Mouse (Mus musculus): ENCODE measurements around the gene Mki67. TPM values are rescaled to one million over a fixed set of nuclear protein-coding genes. Genes with fewer than 3 reads are reported as not detected.

Mki67 gene
- polyA plus RNA-seq, 1 experiment from 2014 or later, result 48.4 TPM

GRCm38 (mm10) chr7:135735691-135736580 is 19.8 kb upstream of the Mki67 start:
- Histone ChIP-seq H3K4me2 (peak overlapping the region; percentile 57), H3K9ac (no peak overlapping the region), H3K4me1 (peaks cover 21% of the 10 kb centered on the region), H3K9me3 (no peaks in the 10 kb centered on the region), H3K27ac (peak overlapping the region; percentile 39; the same call in 1 of the 2 replicates), H3K27me3 (no peaks in the 10 kb centered on the region), H3K4me3 (peak overlapping the region; percentile 24), H3K36me3 (no peaks in the 10 kb centered on the region)
- 13% methylated on average over 31 of the region's 31 CpGs for WGBS
- ATAC-seq (ENCODE audit: insufficient number of reproducible peaks, insufficient read depth, low FRiP score, low TSS enrichment, low read depth), result peak; percentile 88

- H3K9me3 ChIP-seq, result no peaks in the 10 kb centered on the region
- peak overlapping the region; percentile 82 for H3K27ac ChIP-seq
- 62% methylated on average over 9 of the region's 9 CpGs for WGBS
- no peaks in the 10 kb centered on the region for H3K27me3 ChIP-seq
- no peak overlapping the region for H3K4me3 ChIP-seq
- H3K4me2 ChIP-seq, result peak overlapping the region; percentile 57
- H3K4me1 ChIP-seq, result peaks cover 16% of the 10 kb centered on the region
- no peaks in the 10 kb centered on the region for H3K36me3 ChIP-seq
- H3K9ac ChIP-seq, result no peak overlapping the region
- ATAC-seq (ENCODE audit: insufficient number of reproducible peaks, insufficient read depth, low FRiP score, low TSS enrichment, low read depth), result peak; percentile 65
Measured at GRCm38 (mm10) chr7:135734911-135735646, 18.9 kb upstream of the Mki67 start.

- Histone ChIP-seq H3K27me3 (no peaks in the 10 kb centered on the region), H3K27ac (peak overlapping the region; percentile 82; the same call in 1 of the 2 replicates)
- WGBS, result 82% methylated on average over 5 of the region's 5 CpGs
Measured at GRCm38 (mm10) chr7:135734379-135734778, 18.2 kb upstream of the Mki67 start.

GRCm38 (mm10) chr7:135728038-135728437 is 11.9 kb upstream of the Mki67 start:
- Histone ChIP-seq H3K4me3 (no peak overlapping the region), H3K4me2 (no peak overlapping the region), H3K27ac (no peak overlapping the region), H3K9me3 (no peaks in the 10 kb centered on the region), H3K4me1 (no peaks in the 10 kb centered on the region), H3K9ac (no peak overlapping the region), H3K36me3 (no peaks in the 10 kb centered on the region), H3K27me3 (no peaks in the 10 kb centered on the region)
- WGBS, result 94% methylated on average over 12 of the region's 12 CpGs
- no peak for ATAC-seq (ENCODE audit: insufficient number of reproducible peaks, insufficient read depth, low FRiP score, low TSS enrichment, low read depth)

More at GRCm38 (mm10) chr7:135734379-135734778, 18.2 kb upstream of the Mki67 start:
- H3K36me3 ChIP-seq, result no peaks in the 10 kb centered on the region
- H3K4me2 ChIP-seq, result no peak overlapping the region
- ATAC-seq (ENCODE audit: insufficient number of reproducible peaks, insufficient read depth, low FRiP score, low TSS enrichment, low read depth), result no peak
- H3K9me3 ChIP-seq, result no peaks in the 10 kb centered on the region
- no peak overlapping the region for H3K9ac ChIP-seq
- peaks cover 15% of the 10 kb centered on the region for H3K4me1 ChIP-seq
- H3K4me3 ChIP-seq, result no peak overlapping the region

GRCm38 (mm10) chr7:135726707-135727106 is 10.5 kb upstream of the Mki67 start:
- ATAC-seq (ENCODE audit: insufficient number of reproducible peaks, insufficient read depth, low FRiP score, low TSS enrichment, low read depth), result no peak
- WGBS, result 78% methylated on average over 1 of the region's 1 CpGs
- H3K4me2 ChIP-seq, result no peak overlapping the region
- no peak overlapping the region for H3K4me3 ChIP-seq
- no peak overlapping the region for H3K27ac ChIP-seq
- H3K36me3 ChIP-seq, result no peaks in the 10 kb centered on the region
- H3K9me3 ChIP-seq, result no peaks in the 10 kb centered on the region
- H3K9ac ChIP-seq, result no peak overlapping the region
- H3K27me3 ChIP-seq, result no peaks in the 10 kb centered on the region
- H3K4me1 ChIP-seq, result no peaks in the 10 kb centered on the region; the same call in 1 of the 2 replicates

- H3K4me1 ChIP-seq, result no peaks in the 10 kb centered on the region; the same call in 1 of the 2 replicates
- no peak overlapping the region for H3K4me3 ChIP-seq
- no peak overlapping the region for H3K9ac ChIP-seq
- no peak for ATAC-seq (ENCODE audit: insufficient number of reproducible peaks, insufficient read depth, low FRiP score, low TSS enrichment, low read depth)
- H3K27ac ChIP-seq, result no peak overlapping the region
- WGBS, result 70% methylated on average over 6 of the region's 6 CpGs
- H3K9me3 ChIP-seq, result no peaks in the 10 kb centered on the region
- H3K27me3 ChIP-seq, result no peaks in the 10 kb centered on the region
- H3K36me3 ChIP-seq, result no peaks in the 10 kb centered on the region
- H3K4me2 ChIP-seq, result no peak overlapping the region
Measured at GRCm38 (mm10) chr7:135723672-135724341, 7.6 kb upstream of the Mki67 start.

GRCm38 (mm10) chr7:135722011-135722838 is 6.1 kb upstream of the Mki67 start:
- H3K4me1 ChIP-seq, result no peaks in the 10 kb centered on the region; the same call in 1 of the 2 replicates
- no peaks in the 10 kb centered on the region for H3K9me3 ChIP-seq
- H3K27ac ChIP-seq, result no peak overlapping the region
- WGBS, result 70% methylated on average over 6 of the region's 6 CpGs
- H3K9ac ChIP-seq, result no peak overlapping the region
- H3K4me3 ChIP-seq, result no peak overlapping the region
- no peak for ATAC-seq (ENCODE audit: insufficient number of reproducible peaks, insufficient read depth, low FRiP score, low TSS enrichment, low read depth)
- H3K27me3 ChIP-seq, result no peaks in the 10 kb centered on the region
- H3K36me3 ChIP-seq, result no peaks in the 10 kb centered on the region
- no peak overlapping the region for H3K4me2 ChIP-seq

GRCm38 (mm10) chr7:135721436-135721992 is 5.4 kb upstream of the Mki67 start:
- Histone ChIP-seq H3K36me3 (no peaks in the 10 kb centered on the region), H3K27me3 (no peaks in the 10 kb centered on the region), H3K27ac (no peak overlapping the region), H3K4me2 (no peak overlapping the region), H3K9ac (no peak overlapping the region), H3K4me3 (no peak overlapping the region), H3K9me3 (no peaks in the 10 kb centered on the region), H3K4me1 (peaks cover 4% of the 10 kb centered on the region)
- ATAC-seq (ENCODE audit: insufficient number of reproducible peaks, insufficient read depth, low FRiP score, low TSS enrichment, low read depth), result no peak
- WGBS, result 73% methylated on average over 7 of the region's 7 CpGs

- no peak for ATAC-seq (ENCODE audit: insufficient number of reproducible peaks, insufficient read depth, low FRiP score, low TSS enrichment, low read depth)
- H3K9me3 ChIP-seq, result no peaks in the 10 kb centered on the region
- peaks cover 27% of the 10 kb centered on the region for H3K4me1 ChIP-seq
- H3K27ac ChIP-seq, result peak overlapping the region; percentile 11; the same call in 1 of the 2 replicates
- H3K4me2 ChIP-seq, result peak overlapping the region; percentile 80
- 0 out of 2 replicates have a peak, but pooled peaks cover 3% of the 10 kb centered on the region for H3K36me3 ChIP-seq
- WGBS, result 52% methylated on average over 7 of the region's 7 CpGs
- H3K27me3 ChIP-seq, result no peaks in the 10 kb centered on the region
- peak overlapping the region; percentile 91 for H3K4me3 ChIP-seq
- H3K9ac ChIP-seq, result peak overlapping the region; percentile 64
Measured at GRCm38 (mm10) chr7:135716968-135717557, 902 bp upstream of the Mki67 start.

- peak overlapping the region; percentile 11; the same call in 1 of the 2 replicates for H3K27ac ChIP-seq
- H3K9me3 ChIP-seq, result no peaks in the 10 kb centered on the region
- H3K4me1 ChIP-seq, result peaks cover 27% of the 10 kb centered on the region
- WGBS, result under 1% methylated on average over 25 of the region's 28 CpGs
- no peaks in the 10 kb centered on the region for H3K27me3 ChIP-seq
- H3K4me3 ChIP-seq, result peak overlapping the region; percentile 91
- H3K4me2 ChIP-seq, result peak overlapping the region; percentile 80
- peak; percentile 95 for ATAC-seq (ENCODE audit: insufficient number of reproducible peaks, insufficient read depth, low FRiP score, low TSS enrichment, low read depth)
- 0 out of 2 replicates have a peak, but pooled peaks cover 3% of the 10 kb centered on the region for H3K36me3 ChIP-seq
- H3K9ac ChIP-seq, result peak overlapping the region; percentile 93
Measured at GRCm38 (mm10) chr7:135716445-135716877, 300 bp upstream of the Mki67 start.

Measured in embryonic facial prominence, embryonic 13.5 days (tissue).